ENCODE assay signal across 10 mouse cellular contexts in genomic region chr7:44441648-44442109, GRCm38 (mm10). TPM values are rescaled to one million over a fixed set of nuclear protein-coding genes. Genes with fewer than 3 reads are reported as not detected.
A peak's percentile ranks its signal among the peaks of the same experiment; 100 is the strongest.
DNase-seq lines count a peak whose midpoint lies in the region; ATAC-seq and TF ChIP-seq lines count a peak whose summit lies in the region.
"Had no signal": no experiment of that assay in that cellular context is flagged by ENCODE, and none has a peak within 500 bp of the region (broad histone marks: within the 10 kb centered on the region; RNA-seq: fewer than 3 reads in every experiment).

No protein-coding gene starts in this region.

- H3K36me3 ChIP-seq in intestine, embryonic 14.5 days (ENCODE audit: control insufficient read depth, insufficient read depth, low read length): no peaks in the 10 kb centered on the region
- H3K36me3 ChIP-seq in intestine, postnatal 0 days (ENCODE audit: control insufficient read depth, insufficient read depth): no peaks in the 10 kb centered on the region
- no peaks in the 10 kb centered on the region for H3K36me3 ChIP-seq in limb, embryonic 11.5 days (ENCODE audit: control insufficient read depth, insufficient read depth, low read length)
- H3K36me3 ChIP-seq: liver, embryonic 15.5 days had no signal

- peak overlapping the region; percentile 26 for H3K4me3 ChIP-seq in intestine, embryonic 14.5 days (ENCODE audit: low read depth, low read length)
- no peak overlapping the region for H3K4me3 ChIP-seq in intestine, postnatal 0 days (ENCODE audit: low read depth, low read length)
- H3K4me3 ChIP-seq in limb, embryonic 11.5 days (ENCODE audit: low read depth, low read length): peak overlapping the region; percentile 19
- H3K4me3 ChIP-seq: liver, embryonic 15.5 days had no signal

- no peak for DNase-seq in intestine, embryonic 14.5 days (ENCODE audit: low spot score)
- DNase-seq in cerebellum, adult 9-10 months: peak; percentile 85
- DNase-seq in limb, embryonic 11.5 days (ENCODE audit: low spot score): no peak
- DNase-seq in right cerebral cortex, postnatal 25 days: peak; percentile 79
- DNase-seq in urinary bladder, postnatal 25 days (ENCODE audit: low spot score): no peak
- DNase-seq in adrenal gland, adult 18-20 months (ENCODE audit: low spot score in 2 of 2): no peak

- no peaks in the 10 kb centered on the region for H3K4me1 ChIP-seq in intestine, embryonic 14.5 days (replicated peaks; ENCODE audit: control insufficient read depth, insufficient read depth, low read length)
- no peaks in the 10 kb centered on the region for H3K4me1 ChIP-seq in intestine, postnatal 0 days (replicated peaks; ENCODE audit: control insufficient read depth, insufficient read depth, low read length)
- H3K4me1 ChIP-seq in limb, embryonic 11.5 days (ENCODE audit: control insufficient read depth, insufficient read depth, low read length): peaks cover 13% of the 10 kb centered on the region

- ATAC-seq in intestine, embryonic 14.5 days (replicated peaks; ENCODE audit: low FRiP score, low TSS enrichment, low read depth): peak; percentile 42; the same call in 1 of the 2 replicates
- ATAC-seq in intestine, postnatal 0 days: no peak
- ATAC-seq in frontal cortex, adult (ENCODE audit: low TSS enrichment): peak; percentile 51
- ATAC-seq in limb, embryonic 11.5 days (ENCODE audit: insufficient number of reproducible peaks, low FRiP score, low TSS enrichment, low read depth): no peak

- under 1% methylated on average over 14 of the region's 14 CpGs for WGBS in intestine, embryonic 14.5 days
- WGBS in intestine, postnatal 0 days: 0% methylated on average over 14 of the region's 14 CpGs
- WGBS in limb, embryonic 11.5 days: under 1% methylated on average over 14 of the region's 14 CpGs

- 0 out of 2 replicates have a peak overlapping the region, but pooled peaks have one; percentile 22 for H3K27ac ChIP-seq in intestine, embryonic 14.5 days (ENCODE audit: low read depth)
- H3K27ac ChIP-seq in intestine, postnatal 0 days (ENCODE audit: low read depth, low read length): no peak overlapping the region
- H3K27ac ChIP-seq in limb, embryonic 11.5 days (replicated peaks; ENCODE audit: low read depth, low read length): no peak overlapping the region
- H3K27ac ChIP-seq: liver, embryonic 15.5 days had no signal

- peaks cover 77% of the 10 kb centered on the region for H3K27me3 ChIP-seq in intestine, embryonic 14.5 days (replicated peaks; ENCODE audit: control insufficient read depth, insufficient read depth, low read length)
- H3K27me3 ChIP-seq in intestine, postnatal 0 days (replicated peaks; ENCODE audit: control insufficient read depth, insufficient read depth, low read length): peaks cover 64% of the 10 kb centered on the region
- H3K27me3 ChIP-seq in limb, embryonic 11.5 days (ENCODE audit: control insufficient read depth, insufficient read depth, low read length): peaks cover 80% of the 10 kb centered on the region

- peak overlapping the region; percentile 33 for H3K4me2 ChIP-seq in intestine, embryonic 14.5 days (ENCODE audit: low read length)
- H3K4me2 ChIP-seq in intestine, postnatal 0 days (replicated peaks; ENCODE audit: low read depth): no peak overlapping the region
- peak overlapping the region; percentile 41; the same call in 1 of the 2 replicates for H3K4me2 ChIP-seq in limb, embryonic 11.5 days (ENCODE audit: low read depth, severe bottlenecking)
- H3K4me2 ChIP-seq: liver, embryonic 15.5 days had no signal

- H3K9me3 ChIP-seq in intestine, embryonic 14.5 days (ENCODE audit: control insufficient read depth, low read length): no peaks in the 10 kb centered on the region
- H3K9me3 ChIP-seq in intestine, postnatal 0 days (ENCODE audit: control insufficient read depth): no peaks in the 10 kb centered on the region
- H3K9me3 ChIP-seq in limb, embryonic 11.5 days (ENCODE audit: control insufficient read depth, low read length): no peaks in the 10 kb centered on the region
- H3K9me3 ChIP-seq: liver, embryonic 15.5 days had no signal

- H3K9ac ChIP-seq in intestine, embryonic 14.5 days (ENCODE audit: low read length): peak overlapping the region; percentile 11; the same call in 1 of the 2 replicates
- H3K9ac ChIP-seq in intestine, postnatal 0 days (ENCODE audit: low read depth, low read length): no peak overlapping the region
- peak overlapping the region; percentile 40; the same call in 1 of the 2 replicates for H3K9ac ChIP-seq in limb, embryonic 11.5 days (ENCODE audit: low read length)
- H3K9ac ChIP-seq: liver, embryonic 15.5 days had no signal

- TF ChIP-seq CTCF in intestine, postnatal 0 days (IDR thresholded peaks at IDR 0.05; ENCODE audit: low read depth): no peak

RNA-seq across cellular contexts. Expression of gene Lrrc4b, which starts 12.9 kb away (rescaled TPM):
- 1.3 TPM in 2 replicates for polyA plus RNA-seq in intestine, embryonic 14.5 days (2014; fragmentation: Nextera tagmentation; extraction: Ambion mirVana)
- 0.35 and 0.54 TPM in 2 replicates for polyA plus RNA-seq in intestine, postnatal 0 days (2015; fragmentation: Nextera tagmentation; extraction: Ambion mirVana)
- 0.51 and 0.60 TPM in 2 replicates for polyA plus RNA-seq in limb, embryonic 11.5 days (2014; fragmentation: Nextera tagmentation; extraction: Ambion mirVana)
- 1 to 10 TPM; 5.0 to 7.3 TPM for total RNA-seq in adrenal gland, adult 18-20 months (2021)
- polyA plus RNA-seq: liver, embryonic 15.5 days had no signal

RNA-seq across cellular contexts. Expression of gene Aspdh, which starts 23.5 kb away (rescaled TPM):
- polyA plus RNA-seq in intestine, embryonic 14.5 days (2014; fragmentation: Nextera tagmentation; extraction: Ambion mirVana): 0.65 TPM in 1 of 2 replicates, not detected in the other
- polyA plus RNA-seq in intestine, postnatal 0 days (2015; fragmentation: Nextera tagmentation; extraction: Ambion mirVana): 1.5 and 1.7 TPM in 2 replicates
- polyA plus RNA-seq in limb, embryonic 11.5 days (2014; fragmentation: Nextera tagmentation; extraction: Ambion mirVana): 0.60 TPM in 1 of 2 replicates, not detected in the other
- not detected for total RNA-seq in adrenal gland, adult 18-20 months (2021)
- total RNA-seq: CH12.LX had no signal

RNA-seq across cellular contexts. Expression of gene Josd2, which starts 26.1 kb away (rescaled TPM):
- 72.1 and 77.0 TPM in 2 replicates for polyA plus RNA-seq in intestine, embryonic 14.5 days (2014; fragmentation: Nextera tagmentation; extraction: Ambion mirVana)
- polyA plus RNA-seq in intestine, postnatal 0 days (2015; fragmentation: Nextera tagmentation; extraction: Ambion mirVana): 28.6 and 30.3 TPM in 2 replicates
- polyA plus RNA-seq in limb, embryonic 11.5 days (2014; fragmentation: Nextera tagmentation; extraction: Ambion mirVana): 64.4 and 65.4 TPM in 2 replicates
- total RNA-seq in adrenal gland, adult 18-20 months (2021): 10 to 100 TPM; 40.0 to 42.6 TPM

RNA-seq across cellular contexts. Expression of gene Emc10, which starts 54.6 kb away (rescaled TPM):
- polyA plus RNA-seq in intestine, embryonic 14.5 days (2014; fragmentation: Nextera tagmentation; extraction: Ambion mirVana): 107 and 116 TPM in 2 replicates
- 68.6 and 74.8 TPM in 2 replicates for polyA plus RNA-seq in intestine, postnatal 0 days (2015; fragmentation: Nextera tagmentation; extraction: Ambion mirVana)
- polyA plus RNA-seq in limb, embryonic 11.5 days (2014; fragmentation: Nextera tagmentation; extraction: Ambion mirVana): 83.0 and 85.8 TPM in 2 replicates
- 100 to 1,000 TPM in 1 of 2 experiments, 10 to 100 TPM in 1; 95.4 to 101 TPM for total RNA-seq in adrenal gland, adult 18-20 months (2021)

RNA-seq across cellular contexts. Expression of gene Fam71e1, which starts 54.7 kb away (rescaled TPM):
- polyA plus RNA-seq in intestine, embryonic 14.5 days (2014; fragmentation: Nextera tagmentation; extraction: Ambion mirVana): 10.2 and 11.5 TPM in 2 replicates
- 4.4 and 5.2 TPM in 2 replicates for polyA plus RNA-seq in intestine, postnatal 0 days (2015; fragmentation: Nextera tagmentation; extraction: Ambion mirVana)
- polyA plus RNA-seq in limb, embryonic 11.5 days (2014; fragmentation: Nextera tagmentation; extraction: Ambion mirVana): 13.2 and 15.0 TPM in 2 replicates
- total RNA-seq in adrenal gland, adult 18-20 months (2021): 1 to 10 TPM; 5.6 to 8.9 TPM

Comparison
In these comparisons a context has a peak if more than half of its experiments do, and no peak if none do; other contexts are left out.
1. ATAC-seq: peak in intestine, embryonic 14.5 days (single experiment) and frontal cortex, adult (single experiment); none in intestine, postnatal 0 days (single experiment) and limb, embryonic 11.5 days (single experiment).
2. DNase-seq: peak in cerebellum, adult 9-10 months (single experiment) and right cerebral cortex, postnatal 25 days (single experiment); none in intestine, embryonic 14.5 days (single experiment), limb, embryonic 11.5 days (single experiment), urinary bladder, postnatal 25 days (single experiment) and adrenal gland, adult 18-20 months (0 of 2).